ENCODE assay signal across 10 mouse cellular contexts in the genomic region with DNA sequence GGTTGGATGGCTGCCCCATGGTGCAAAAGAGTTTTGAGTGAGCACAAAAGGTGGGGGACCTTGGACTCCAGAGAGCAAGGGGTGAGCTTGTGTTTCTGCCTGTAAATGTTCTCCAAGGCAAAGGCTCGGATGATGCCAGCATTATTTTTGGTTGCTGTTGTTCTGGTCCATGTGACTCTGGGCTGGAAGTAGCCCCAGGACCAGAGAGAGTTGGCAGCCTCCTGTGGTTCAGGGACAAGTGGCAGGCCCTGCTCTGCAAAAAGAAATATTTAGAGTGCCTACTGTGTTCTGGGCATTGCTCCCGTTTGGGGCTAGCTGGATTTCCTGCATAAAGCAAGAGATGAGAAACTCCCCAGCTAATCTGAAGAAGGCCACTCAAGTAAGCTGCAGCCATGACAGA. TPM values are rescaled to one million over a fixed set of nuclear protein-coding genes. Genes with fewer than 3 reads are reported as not detected.
DNase-seq lines count a peak whose midpoint lies in the region; TF ChIP-seq lines count a peak whose summit lies in the region.
"Had no signal": no experiment of that assay in that cellular context is flagged by ENCODE, and none has a peak within 500 bp of the region (broad histone marks: within the 10 kb centered on the region; RNA-seq: fewer than 3 reads in every experiment).

No protein-coding gene starts in this region.

- no peak overlapping the region for H3K4me3 ChIP-seq in layer of hippocampus, adult 2 months

- intact Hi-C loops in gastrocnemius, postnatal 14 days (cut with DNase I; ENCODE audit: low total_unique reads): no loop called here

- TF ChIP-seq CTCF in layer of hippocampus, adult 2 months (conservative IDR thresholded peaks at IDR 0.05): no peak

- H3K27ac ChIP-seq in layer of hippocampus, adult 2 months: peak overlapping the region; percentile 87
- H3K27ac ChIP-seq: macrophage had no signal

- peak; percentile 25 for DNase-seq in gastrocnemius, postnatal 14 days
- no peak for DNase-seq in gastrocnemius, postnatal 10 days
- peak; percentile 6 to 40 for DNase-seq in right cerebral cortex, adult 2 months (ENCODE audit: low spot score in 2 of 2)
- DNase-seq in right cerebral cortex, postnatal 14 days: no peak
- peak; percentile 39 to 81 for DNase-seq in layer of hippocampus, adult 2 months (ENCODE audit: low spot score in 2 of 2)
- peak; percentile 19 for DNase-seq in telencephalon, adult 2 months (ENCODE audit: low read depth, low spot score)
- DNase-seq in urinary bladder, postnatal 25 days (ENCODE audit: low spot score): no peak
- DNase-seq in ovary, adult 18-20 months (ENCODE audit: low spot score): no peak

RNA-seq across cellular contexts. Expression of a gene that starts 6.0 kb away (rescaled TPM):
- 10 to 100 TPM; 20.6 to 24.4 TPM for total RNA-seq in gastrocnemius, postnatal 14 days (2021)
- total RNA-seq in gastrocnemius, postnatal 10 days (2021): 10 to 100 TPM; 21.4 to 23.3 TPM
- total RNA-seq in layer of hippocampus, adult 2 months (2021): 10 to 100 TPM; 30.4 TPM
- total RNA-seq: neutrophil, adult 5-6 weeks had no signal

RNA-seq across cellular contexts. Expression of a gene that starts 31.9 kb away (rescaled TPM):
- not detected for total RNA-seq in gastrocnemius, postnatal 14 days (2021)
- total RNA-seq in gastrocnemius, postnatal 10 days (2021): not detected
- total RNA-seq in layer of hippocampus, adult 2 months (2021): not detected
- total RNA-seq: neutrophil, adult 5-6 weeks had no signal

Comparison
In these comparisons a context has a peak if more than half of its experiments do, and no peak if none do; other contexts are left out.
1. DNase-seq: peak in gastrocnemius, postnatal 14 days (single experiment), right cerebral cortex, adult 2 months (2 of 2), layer of hippocampus, adult 2 months (2 of 2) and telencephalon, adult 2 months (single experiment); none in gastrocnemius, postnatal 10 days (single experiment), right cerebral cortex, postnatal 14 days (single experiment), urinary bladder, postnatal 25 days (single experiment) and ovary, adult 18-20 months (single experiment).